Mouse (Mus musculus) R1 (cell line): ENCODE data around the gene Rrp36.

Experiments used
- DNase-seq: peaks from one replicate; pipeline ENCODE4 v3.0.0-alpha.2; 2018; ENCODE audit warnings: low read depth, low spot score

Gene Rrp36

DNA sequence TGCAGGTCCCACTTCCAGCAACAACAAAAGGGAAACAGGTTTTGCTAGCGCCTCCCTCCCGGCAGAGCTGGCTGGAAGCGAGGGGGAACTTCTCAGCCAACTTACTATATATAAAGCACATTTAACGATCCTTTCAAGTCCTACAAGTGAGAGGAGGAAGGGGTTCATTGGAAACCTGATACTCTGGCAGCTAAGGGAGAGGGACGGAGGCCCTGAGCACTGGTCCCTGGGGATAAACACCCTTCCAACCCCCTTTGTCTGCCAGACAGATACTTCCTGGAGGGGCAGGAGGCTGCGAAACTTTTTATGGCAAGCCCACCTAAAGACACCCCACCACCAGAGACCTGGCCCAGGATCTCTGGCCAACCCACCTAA is 55.8 kb downstream of the Rrp36 start:
- no peak for DNase-seq

DNA sequence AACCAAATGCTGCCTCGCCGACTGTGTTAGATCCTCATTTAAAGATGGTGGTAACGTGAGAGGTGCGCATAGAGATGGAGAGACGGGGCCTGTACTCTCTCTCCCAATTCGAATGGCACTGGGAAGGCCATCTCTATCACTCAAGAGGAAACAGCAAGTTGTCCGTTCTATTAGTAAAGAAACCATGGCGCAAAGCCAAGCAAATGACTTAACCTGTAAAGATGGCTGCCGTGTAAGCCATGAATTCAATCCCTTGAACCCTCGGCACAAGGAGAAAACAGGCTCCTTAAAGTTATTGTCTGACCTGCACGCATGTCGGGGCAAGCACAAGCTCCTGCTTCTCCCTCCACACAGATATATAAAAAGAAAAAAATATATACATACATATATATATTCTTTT is 56.4 kb downstream of the Rrp36 start:
- no peak for DNase-seq
